Mouse (Mus musculus) limb, embryonic 15.5 days (tissue): Measurements from ENCODE around the gene Chst8. TPM values are rescaled to one million over a fixed set of nuclear protein-coding genes. Genes with fewer than 3 reads are reported as not detected.

ENCODE experiments used
- ATAC-seq: fragments of 200-750 bp; cut with Nextera tagmentation; 2 replicates; pipeline ENCODE4 v1.8.0; 2017; ENCODE audit warnings: low read depth, moderate TSS enrichment; ENCODE audit not compliant: insufficient number of reproducible peaks, low FRiP score, low TSS enrichment
- H3K27ac ChIP-seq: fragments of 300-500 bp; sonication (generic); 2 replicates; pipeline ENCODE4 v1.5.1; 2015; ENCODE audit warnings: moderate library complexity, mild to moderate bottlenecking, inconsistent platforms
- H3K27me3 ChIP-seq: fragments of 300-500 bp; sonication (generic); 2 replicates; pipeline ENCODE4 v1.6.1; 2015; ENCODE audit warnings: inconsistent platforms
- H3K36me3 ChIP-seq: fragments of 300-500 bp; sonication (generic); 2 replicates; pipeline ENCODE4 v1.6.1; 2015; ENCODE audit warnings: inconsistent platforms
- H3K4me1 ChIP-seq: fragments of 300-500 bp; sonication (generic); 2 replicates; pipeline ENCODE4 v1.6.1; 2015; ENCODE audit warnings: inconsistent platforms
- H3K4me2 ChIP-seq: fragments of 300-500 bp; sonication (generic); 2 replicates; pipeline ENCODE4 v1.6.1; 2015; ENCODE audit warnings: mild to moderate bottlenecking, inconsistent platforms
- H3K4me3 ChIP-seq: fragments of 300-500 bp; sonication (generic); 2 replicates; pipeline ENCODE4 v1.5.1; 2015; ENCODE audit warnings: mild to moderate bottlenecking, inconsistent platforms
- H3K9ac ChIP-seq: fragments of 300-500 bp; sonication (generic); 2 replicates; pipeline ENCODE4 v1.6.1; 2015; ENCODE audit warnings: inconsistent platforms
- H3K9me3 ChIP-seq: fragments of 300-500 bp; sonication (generic); 2 replicates; pipeline ENCODE4 v1.6.1; 2016; ENCODE audit warnings: inconsistent platforms
- WGBS: fragments of 180-500 bp; shearing (Covaris S2); methylation state at CpG from one replicate; pipeline ENCODE4 v1.1.7; 2015; 5-methylcytosine and 5-hydroxymethylcytosine counted together
- polyA plus RNA-seq: library from polyadenylated mRNA; unstranded; fragments of >200 nt; fragmentation: Nextera tagmentation; extraction: Ambion mirVana; gene quantifications from 2 replicates; pipeline ENCODE4 v1.2.1, GENCODE M21; 2015

Gene Chst8
- polyA plus RNA-seq, 1 experiment from 2014 or later, result 1.2 TPM

DNA sequence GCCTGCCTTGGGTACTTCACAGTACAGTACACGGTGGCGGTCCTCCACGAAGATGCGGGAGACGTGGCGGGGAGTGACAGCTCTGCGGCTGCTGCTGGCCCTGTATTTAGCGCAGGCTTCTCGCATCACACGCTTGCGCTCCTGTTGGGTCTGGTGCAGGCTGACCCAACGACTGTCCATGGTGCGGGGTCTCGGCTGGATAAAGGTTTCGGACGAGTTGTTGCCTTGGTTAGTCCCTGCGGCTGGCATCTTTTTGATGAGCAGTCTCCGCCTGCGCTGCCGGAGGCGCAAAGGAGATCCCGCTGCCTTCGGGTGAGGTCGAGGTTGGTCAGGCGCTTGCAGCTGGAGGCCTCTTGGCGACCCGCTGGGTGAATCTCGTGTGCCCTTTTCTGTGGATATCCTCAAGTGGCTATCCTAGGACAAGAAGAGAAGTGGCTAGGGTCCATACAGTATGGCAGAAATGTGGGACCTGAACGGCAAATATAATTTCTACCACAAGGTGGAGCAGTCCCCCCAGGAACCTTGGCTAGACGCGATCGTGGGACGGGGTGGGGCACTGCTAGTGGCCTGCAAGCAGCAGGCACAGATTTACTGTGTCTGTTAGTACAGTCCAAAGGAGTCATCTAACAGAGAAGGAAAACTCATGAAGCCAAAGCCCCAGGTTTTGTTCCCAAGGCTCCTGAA lies 136.5 kb downstream of the Chst8 start:
- H3K4me3 ChIP-seq, result peak overlapping the region; percentile 30
- peaks cover 40% of the 10 kb centered on the region for H3K27me3 ChIP-seq
- H3K9ac ChIP-seq, result no peak overlapping the region
- H3K9me3 ChIP-seq, result no peaks in the 10 kb centered on the region
- H3K27ac ChIP-seq, result no peak overlapping the region
- H3K4me2 ChIP-seq, result peak overlapping the region; percentile 54
- H3K36me3 ChIP-seq, result no peaks in the 10 kb centered on the region
- WGBS, result 10% methylated on average over 33 of the region's 33 CpGs
- peaks cover 18% of the 10 kb centered on the region for H3K4me1 ChIP-seq
- peak; percentile 53; the same call in 1 of the 2 replicates for ATAC-seq

DNA sequence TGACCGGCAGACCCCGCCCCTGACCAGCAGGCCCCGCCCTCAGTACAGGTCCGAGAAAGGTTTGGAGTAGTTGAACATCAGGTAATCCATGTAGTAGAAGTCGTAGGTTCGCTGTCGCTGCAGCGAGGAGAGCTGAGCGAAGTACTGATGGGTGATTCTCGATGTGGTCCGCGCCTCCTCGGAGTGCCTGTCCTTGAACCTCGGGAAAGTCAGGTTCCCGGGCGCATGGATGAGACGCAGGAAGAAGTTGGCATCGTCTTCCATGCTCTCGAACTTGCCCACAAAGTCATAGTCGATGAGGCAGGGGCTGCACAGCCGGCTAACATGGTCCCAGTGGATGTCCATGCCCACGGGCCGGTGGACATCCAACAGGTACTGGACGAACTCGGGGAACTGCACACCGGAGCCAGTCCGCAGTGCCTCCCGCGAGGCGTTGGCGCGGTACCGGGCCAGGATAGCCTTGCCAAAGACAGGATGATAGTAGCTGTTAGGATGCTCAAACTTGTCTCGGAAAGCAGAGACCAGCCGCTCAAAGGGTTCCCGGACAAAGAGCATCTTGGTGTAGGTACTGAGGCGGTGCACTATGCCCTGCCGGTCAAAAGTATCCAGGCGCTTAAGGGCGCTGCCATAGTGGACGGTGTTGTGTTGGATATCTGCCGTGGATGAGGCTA lies 137.3 kb downstream of the Chst8 start:
- H3K27me3 ChIP-seq, result peaks cover 40% of the 10 kb centered on the region
- H3K9ac ChIP-seq, result no peak overlapping the region
- no peak for ATAC-seq
- H3K9me3 ChIP-seq, result no peaks in the 10 kb centered on the region
- WGBS, result 18% methylated on average over 42 of the region's 42 CpGs
- H3K4me1 ChIP-seq, result peaks cover 12% of the 10 kb centered on the region
- H3K27ac ChIP-seq, result no peak overlapping the region
- H3K4me3 ChIP-seq, result peak overlapping the region; percentile 30
- peak overlapping the region; percentile 54 for H3K4me2 ChIP-seq
- H3K36me3 ChIP-seq, result no peaks in the 10 kb centered on the region

DNA sequence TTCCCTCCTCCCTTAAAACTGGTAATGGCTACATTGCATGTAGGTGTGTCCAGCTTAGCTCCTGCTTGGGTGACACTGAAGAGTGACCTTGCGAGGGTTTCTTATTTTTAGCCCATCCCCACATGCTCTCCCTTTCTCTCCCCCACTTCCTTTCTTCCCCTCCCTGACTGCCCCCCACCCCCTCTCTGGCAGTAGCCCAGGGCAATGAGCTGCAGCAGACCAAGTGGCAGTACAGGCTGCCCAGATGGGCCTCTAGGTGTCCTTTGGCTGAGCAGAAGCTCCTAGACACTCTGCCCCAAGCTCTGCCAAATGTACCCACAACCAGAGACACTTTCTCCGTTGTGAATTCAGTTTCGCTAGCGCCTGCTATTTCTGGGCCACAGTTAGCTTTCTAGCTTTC lies 139.6 kb downstream of the Chst8 start:
- Histone ChIP-seq H3K27me3 (peaks cover 40% of the 10 kb centered on the region), H3K27ac (no peak overlapping the region), H3K4me1 (peaks cover 12% of the 10 kb centered on the region), H3K9me3 (no peaks in the 10 kb centered on the region), H3K4me2 (no peak overlapping the region), H3K36me3 (no peaks in the 10 kb centered on the region), H3K4me3 (no peak overlapping the region), H3K9ac (no peak overlapping the region)
- WGBS, result 77% methylated on average over 4 of the region's 4 CpGs
- no peak for ATAC-seq

DNA sequence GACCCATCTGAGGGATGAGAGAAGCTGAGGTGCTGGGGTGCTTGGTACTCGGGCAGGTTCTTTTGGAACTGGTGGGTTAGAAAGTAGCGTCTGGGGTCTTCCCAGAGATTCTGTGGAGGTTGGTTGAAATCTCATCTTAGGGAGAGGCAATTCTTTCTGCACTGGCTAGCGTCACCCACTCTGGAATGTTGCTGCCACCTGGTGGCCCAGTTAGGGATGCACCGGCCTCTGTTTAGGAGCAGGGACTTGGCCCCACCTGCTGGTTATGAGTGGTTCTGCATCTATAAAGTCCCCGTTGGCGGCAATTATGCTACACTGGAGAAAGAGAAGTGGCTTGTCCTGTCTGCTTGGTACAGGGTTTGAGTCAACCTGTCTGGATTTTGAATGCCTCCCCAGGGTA lies 140.6 kb downstream of the Chst8 start:
- no peak overlapping the region for H3K4me2 ChIP-seq
- 2% methylated on average over 6 of the region's 6 CpGs for WGBS

DNA sequence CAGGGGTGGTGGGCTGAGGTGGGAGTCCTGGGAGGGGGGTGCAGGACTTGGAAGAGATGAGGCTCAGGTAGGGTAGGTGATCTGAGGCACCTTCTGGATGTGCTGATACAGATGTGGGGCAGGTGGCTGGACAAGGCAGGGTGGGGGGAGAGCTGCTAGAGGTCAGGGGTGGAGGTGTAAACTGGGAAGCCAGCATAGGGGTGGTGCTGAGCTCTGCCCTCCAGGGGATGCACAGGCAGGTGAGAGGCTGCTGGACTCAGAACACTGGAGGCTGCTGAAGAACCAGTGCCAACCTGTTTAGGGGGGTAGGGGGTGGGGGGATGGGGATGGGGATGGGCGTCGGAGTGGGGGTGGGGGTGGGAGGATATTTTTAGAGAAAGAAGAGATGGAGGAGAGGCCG lies 141.7 kb downstream of the Chst8 start:
- H3K36me3 ChIP-seq, result no peaks in the 10 kb centered on the region
- H3K4me1 ChIP-seq, result peaks cover 7% of the 10 kb centered on the region
- no peak for ATAC-seq
- 70% methylated on average over 3 of the region's 3 CpGs for whole genome bisulfite sequencing
- H3K4me2 ChIP-seq, result no peak overlapping the region
- H3K9ac ChIP-seq, result no peak overlapping the region
- peaks cover 36% of the 10 kb centered on the region for H3K27me3 ChIP-seq
- no peak overlapping the region for H3K4me3 ChIP-seq
- no peaks in the 10 kb centered on the region for H3K9me3 ChIP-seq
- no peak overlapping the region for H3K27ac ChIP-seq

More for the DNA sequence above, 140.6 kb downstream of the Chst8 start:
- Histone ChIP-seq H3K36me3 (no peaks in the 10 kb centered on the region), H3K27me3 (peaks cover 40% of the 10 kb centered on the region), H3K9me3 (no peaks in the 10 kb centered on the region), H3K27ac (no peak overlapping the region), H3K4me3 (no peak overlapping the region), H3K4me1 (peaks cover 12% of the 10 kb centered on the region), H3K9ac (no peak overlapping the region)
- no peak for ATAC-seq

DNA sequence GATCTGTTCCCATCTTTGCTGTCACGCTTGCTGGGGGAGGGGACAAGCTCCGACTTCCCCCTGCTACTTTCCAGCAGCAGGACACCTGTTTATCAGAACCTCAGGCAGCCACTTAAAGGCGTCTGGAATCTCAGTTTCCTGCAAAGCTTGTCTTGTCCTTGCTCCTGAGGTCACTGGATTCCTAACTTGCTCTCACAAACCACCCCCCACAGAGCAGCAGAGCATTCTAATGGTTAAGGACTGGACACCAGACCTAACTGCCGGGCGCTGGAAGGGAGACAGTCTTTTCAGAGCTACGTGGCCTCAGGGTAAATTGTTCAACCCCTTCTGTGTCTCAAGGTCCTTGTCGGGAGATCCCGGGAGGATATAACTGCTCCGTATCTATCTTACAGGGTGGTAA lies 143.2 kb downstream of the Chst8 start:
- Histone ChIP-seq H3K27ac (no peak overlapping the region), H3K27me3 (peaks cover 22% of the 10 kb centered on the region), H3K9ac (no peak overlapping the region), H3K4me3 (no peak overlapping the region), H3K4me1 (peaks cover 2% of the 10 kb centered on the region; the same call in 1 of the 2 replicates), H3K36me3 (no peaks in the 10 kb centered on the region), H3K4me2 (no peak overlapping the region), H3K9me3 (no peaks in the 10 kb centered on the region)
- ATAC-seq, result no peak
- 19% methylated on average over 9 of the region's 9 CpGs for WGBS

DNA sequence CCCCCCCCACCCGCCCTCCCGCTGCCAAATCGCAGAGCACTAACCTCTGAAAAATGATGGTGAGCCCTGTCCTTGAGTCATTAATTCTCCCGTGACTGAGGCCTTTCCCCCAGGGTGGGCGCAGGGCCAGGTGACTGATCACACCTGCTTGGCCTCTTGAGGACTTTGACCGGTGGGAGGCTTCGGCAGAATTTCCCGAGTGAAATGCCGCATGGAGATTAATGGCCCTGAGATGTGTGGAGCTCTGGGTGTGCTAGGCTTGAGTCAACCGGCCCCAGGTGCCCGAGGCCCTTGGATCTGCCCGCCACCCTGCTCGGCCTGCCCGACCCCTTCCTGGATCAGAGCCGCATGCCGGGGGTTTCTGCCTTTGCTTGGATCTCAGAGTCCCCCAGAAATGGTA lies 144.6 kb downstream of the Chst8 start:
- H3K27ac ChIP-seq, result no peak overlapping the region
- H3K4me3 ChIP-seq, result no peak overlapping the region
- no peak overlapping the region for H3K4me2 ChIP-seq
- no peaks in the 10 kb centered on the region for H3K36me3 ChIP-seq
- no peak for ATAC-seq
- H3K9me3 ChIP-seq, result no peaks in the 10 kb centered on the region
- H3K9ac ChIP-seq, result no peak overlapping the region
- peaks cover 7% of the 10 kb centered on the region for H3K27me3 ChIP-seq
- peaks cover 2% of the 10 kb centered on the region; the same call in 1 of the 2 replicates for H3K4me1 ChIP-seq
- 70% methylated on average over 16 of the region's 16 CpGs for WGBS

DNA sequence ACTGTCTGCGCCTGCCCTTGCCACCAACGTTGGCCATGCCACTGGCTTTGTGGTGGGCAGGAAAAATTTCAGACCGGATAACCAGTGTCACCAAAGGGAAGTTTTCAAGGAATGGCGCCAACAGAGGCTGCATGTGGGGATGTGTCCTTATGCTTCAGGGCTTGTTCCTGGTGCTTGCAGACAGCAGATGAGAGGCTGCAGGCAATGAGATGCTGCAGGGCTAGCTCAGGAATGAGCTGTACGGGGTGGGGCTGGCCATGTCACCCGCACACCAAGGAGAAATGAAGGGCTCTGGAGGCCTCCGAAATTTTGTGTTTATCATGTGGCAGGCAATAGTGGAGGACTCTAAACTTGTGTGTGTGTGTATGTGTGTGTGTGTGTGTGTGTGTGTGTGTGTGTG lies 149.4 kb downstream of the Chst8 start:
- Histone ChIP-seq H3K27ac (no peak overlapping the region), H3K4me2 (no peak overlapping the region), H3K4me1 (peaks cover 4% of the 10 kb centered on the region; the same call in 1 of the 2 replicates), H3K27me3 (no peaks in the 10 kb centered on the region), H3K4me3 (no peak overlapping the region), H3K9ac (no peak overlapping the region), H3K36me3 (no peaks in the 10 kb centered on the region), H3K9me3 (no peaks in the 10 kb centered on the region)
- ATAC-seq, result no peak
- WGBS, result 42% methylated on average over 7 of the region's 7 CpGs

DNA sequence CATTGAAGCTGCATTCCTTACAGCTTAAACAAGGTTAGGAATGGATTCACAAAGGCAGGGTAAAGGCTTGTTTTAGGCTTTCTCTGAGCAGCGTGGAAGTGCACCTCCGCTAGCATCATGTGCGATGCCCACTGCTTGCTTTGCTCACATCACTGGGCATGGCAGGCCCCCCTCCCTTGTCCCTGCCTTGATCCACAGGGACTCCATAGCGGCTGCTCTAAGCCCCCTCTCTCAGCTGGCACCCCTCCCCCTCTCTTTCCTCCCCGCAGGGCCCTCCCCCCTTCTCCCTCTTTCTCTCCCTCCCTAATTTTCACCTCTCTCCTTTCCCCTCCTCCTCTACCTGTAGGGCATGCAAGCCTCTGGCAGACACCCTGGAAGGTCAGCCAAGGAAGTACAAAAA lies 150.3 kb downstream of the Chst8 start:
- Histone ChIP-seq H3K27ac (no peak overlapping the region), H3K4me3 (no peak overlapping the region), H3K9me3 (no peaks in the 10 kb centered on the region), H3K27me3 (no peaks in the 10 kb centered on the region), H3K9ac (no peak overlapping the region), H3K36me3 (no peaks in the 10 kb centered on the region), H3K4me1 (peaks cover 4% of the 10 kb centered on the region; the same call in 1 of the 2 replicates), H3K4me2 (no peak overlapping the region)
- 28% methylated on average over 5 of the region's 5 CpGs for WGBS
- no peak for ATAC-seq

DNA sequence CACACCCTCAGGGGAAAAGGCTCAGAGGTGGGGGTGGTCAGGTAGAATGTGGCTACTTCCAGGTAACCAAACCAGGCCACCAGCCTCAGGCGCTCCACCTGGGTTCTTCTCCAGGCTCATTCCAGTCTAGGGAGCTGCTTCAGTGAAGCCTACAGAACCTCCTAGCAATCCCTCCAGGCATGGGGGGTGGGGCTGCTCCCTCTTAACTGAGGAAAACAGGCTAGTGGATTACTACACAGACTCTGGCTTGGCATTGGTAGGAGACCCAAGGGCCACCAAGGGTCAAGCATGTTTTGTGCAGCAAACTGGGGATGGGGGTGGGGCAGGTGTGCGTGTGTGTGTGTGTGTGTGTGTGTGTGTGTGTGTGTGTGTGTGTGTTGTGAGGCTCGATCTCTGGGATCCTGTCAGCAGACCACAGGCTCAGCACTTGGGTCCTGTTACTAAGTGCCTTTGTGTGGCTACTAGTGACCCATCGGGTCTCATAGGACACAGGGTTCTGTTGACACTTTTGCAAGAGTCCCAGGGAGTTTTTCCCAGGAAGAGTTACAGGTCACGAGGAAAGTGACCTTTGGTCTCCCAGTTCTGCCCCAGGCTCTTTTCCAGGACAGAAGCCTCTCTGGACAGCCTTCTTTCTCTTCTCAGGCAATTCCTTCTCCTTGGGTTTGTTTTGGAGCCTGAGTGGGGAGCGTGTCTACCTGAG lies 153.0 kb downstream of the Chst8 start:
- H3K9ac ChIP-seq, result no peak overlapping the region
- no peaks in the 10 kb centered on the region for H3K36me3 ChIP-seq
- 67% methylated on average over 5 of the region's 6 CpGs for WGBS
- no peak overlapping the region for H3K4me2 ChIP-seq
- no peak for ATAC-seq
- H3K27me3 ChIP-seq, result no peaks in the 10 kb centered on the region
- no peak overlapping the region for H3K27ac ChIP-seq
- peaks cover 10% of the 10 kb centered on the region; the same call in 1 of the 2 replicates for H3K4me1 ChIP-seq
- H3K9me3 ChIP-seq, result no peaks in the 10 kb centered on the region
- H3K4me3 ChIP-seq, result no peak overlapping the region

DNA sequence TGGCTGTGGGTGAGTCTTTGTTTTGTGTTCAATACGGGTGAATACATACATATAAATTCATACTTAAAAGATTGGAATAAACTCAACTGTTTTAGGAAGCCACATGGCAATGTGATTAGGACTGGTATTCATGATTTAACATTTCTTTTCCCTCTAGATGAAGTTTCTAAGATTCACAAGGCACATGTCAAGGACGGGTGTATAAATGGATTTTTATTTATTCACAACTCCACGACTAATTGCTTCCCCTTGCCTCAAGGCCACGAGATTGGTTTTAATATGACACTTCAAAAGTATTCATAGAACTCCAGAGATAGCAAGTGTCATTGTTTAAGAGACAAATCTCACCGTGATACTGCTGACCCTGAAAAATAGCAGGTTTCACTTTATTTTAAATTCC lies 155.9 kb downstream of the Chst8 start, which contains the start of gene Kctd15:
Gene Kctd15, minus strand, starts transcription at position 101 of the 400 bp plus-strand sequence.
- H3K36me3 ChIP-seq, result no peaks in the 10 kb centered on the region
- no peak for ATAC-seq
- H3K27ac ChIP-seq, result peak within 1 kb of the TSS; percentile 99
- 66% methylated on average over 5 of the region's 5 CpGs for WGBS
- peak within 1 kb of the TSS; percentile 91 for H3K4me2 ChIP-seq
- no peak within 1 kb of the TSS for H3K9ac ChIP-seq
- peaks cover 20% of the 10 kb centered on the region for H3K4me1 ChIP-seq
- peak within 1 kb of the TSS; percentile 77 for H3K4me3 ChIP-seq
- H3K9me3 ChIP-seq, result no peaks in the 10 kb centered on the region
- H3K27me3 ChIP-seq, result no peaks in the 10 kb centered on the region
